Mouse (Mus musculus) midbrain, embryonic 10.5 days (tissue): ENCODE measurements around the gene Frs3. TPM values are rescaled to one million over a fixed set of nuclear protein-coding genes. Genes with fewer than 3 reads are reported as not detected.
"Not testable (repeated sequence)": the region's sequence is repeated elsewhere in the genome, so short reads cannot be mapped to it uniquely, and the experiment has no call there.

Experiments used
- DNase-seq: peaks from one replicate; pipeline ENCODE4 v3.0.0-alpha.2; 2017; ENCODE audit warnings: low spot score
- H3K27ac ChIP-seq: fragments of 300-500 bp; sonication (generic); replicated peaks from 2 replicates; pipeline ENCODE4 v1.5.1; 2016; ENCODE audit warnings: mild to moderate bottlenecking
- H3K27me3 ChIP-seq: fragments of 300-500 bp; sonication (generic); 2 replicates; pipeline ENCODE4 v1.6.1; 2016; ENCODE audit warnings: low read depth, mild to moderate bottlenecking; ENCODE audit not compliant: poor library complexity, severe bottlenecking
- H3K36me3 ChIP-seq: fragments of 300-500 bp; sonication (generic); 2 replicates; pipeline ENCODE4 v1.6.1; 2016; ENCODE audit warnings: mild to moderate bottlenecking, moderate library complexity
- H3K4me1 ChIP-seq: fragments of 300-500 bp; sonication (generic); 2 replicates; pipeline ENCODE4 v1.6.1; 2016
- H3K4me3 ChIP-seq: fragments of 300-500 bp; sonication (generic); 2 replicates; pipeline ENCODE4 v1.5.1; 2016; ENCODE audit warnings: mild to moderate bottlenecking, moderate library complexity
- H3K9me3 ChIP-seq: fragments of 300-500 bp; sonication (generic); replicated peaks from 2 replicates; pipeline ENCODE4 v1.6.1; 2016; ENCODE audit warnings: mild to moderate bottlenecking
- WGBS: fragments of 180-500 bp; shearing (Covaris S2); methylation state at CpG from one replicate; pipeline ENCODE4 v1.1.7; 2016; 5-methylcytosine and 5-hydroxymethylcytosine counted together
- polyA plus RNA-seq: library from polyadenylated mRNA; unstranded; fragments of >200 nt; fragmentation: Nextera tagmentation; extraction: Ambion mirVana; gene quantifications from 2 replicates; pipeline ENCODE4 v1.2.1, GENCODE M21; 2016

Gene Frs3
- polyA plus RNA-seq: 10.3 and 13.6 TPM in 2 replicates

GRCm38 (mm10) chr17:47688608-47689575 lies at the start of gene Frs3:
Frs3 (plus strand) TSS chr17:47689030.
- peak within 1 kb of the TSS; percentile 90 for H3K4me3 ChIP-seq
- peak within 1 kb of the TSS; percentile 92 for H3K27ac ChIP-seq
- no peaks in the 10 kb centered on the region for H3K9me3 ChIP-seq
- peaks cover 47% of the 10 kb centered on the region for H3K27me3 ChIP-seq
- peaks cover 38% of the 10 kb centered on the region for H3K4me1 ChIP-seq
- WGBS: 1% methylated on average over 55 of the region's 58 CpGs
- H3K36me3 ChIP-seq: peaks cover 25% of the 10 kb centered on the region
- peak; percentile 80 for DNase-seq

- 76% methylated on average over 2 of the region's 2 CpGs for WGBS
- Histone ChIP-seq H3K9me3 (no peaks in the 10 kb centered on the region), H3K4me3 (no peak overlapping the region), H3K36me3 (no peaks in the 10 kb centered on the region), H3K4me1 (peaks cover 12% of the 10 kb centered on the region), H3K27ac (no peak overlapping the region), H3K27me3 (no peaks in the 10 kb centered on the region)
- DNase-seq: no peak
Observed at GRCm38 (mm10) chr17:47642992-47643391, 45.8 kb upstream of the Frs3 start.

GRCm38 (mm10) chr17:47646683-47647082 lies 42.1 kb upstream of the Frs3 start:
- Histone ChIP-seq H3K9me3 (no peaks in the 10 kb centered on the region), H3K36me3 (no peaks in the 10 kb centered on the region; the same call in 1 of the 2 replicates), H3K27ac (no peak overlapping the region), H3K4me1 (peaks cover 45% of the 10 kb centered on the region), H3K27me3 (no peaks in the 10 kb centered on the region), H3K4me3 (no peak overlapping the region)
- peak; percentile 67 for DNase-seq
- 76% methylated on average over 1 of the region's 1 CpGs for WGBS

- peaks cover 57% of the 10 kb centered on the region for H3K4me1 ChIP-seq
Observed at GRCm38 (mm10) chr17:47648966-47649365, 39.9 kb upstream of the Frs3 start.

GRCm38 (mm10) chr17:47651953-47652352 lies 36.9 kb upstream of the Frs3 start:
- peaks cover 57% of the 10 kb centered on the region for H3K4me1 ChIP-seq
- H3K4me3 ChIP-seq: no peak overlapping the region
- WGBS: 78% methylated on average over 2 of the region's 2 CpGs
- peak overlapping the region; percentile 70 for H3K27ac ChIP-seq
- H3K36me3 ChIP-seq: peaks cover 6% of the 10 kb centered on the region; the same call in 1 of the 2 replicates
- no peak for DNase-seq
- no peaks in the 10 kb centered on the region for H3K9me3 ChIP-seq
- H3K27me3 ChIP-seq: no peaks in the 10 kb centered on the region

More at GRCm38 (mm10) chr17:47648966-47649365, 39.9 kb upstream of the Frs3 start:
- 49% methylated on average over 4 of the region's 4 CpGs for WGBS
- H3K27ac ChIP-seq: peak overlapping the region; percentile 29
- no peaks in the 10 kb centered on the region for H3K9me3 ChIP-seq
- peaks cover 6% of the 10 kb centered on the region; the same call in 1 of the 2 replicates for H3K36me3 ChIP-seq
- H3K4me3 ChIP-seq: no peak overlapping the region
- no peak for DNase-seq
- H3K27me3 ChIP-seq: no peaks in the 10 kb centered on the region

GRCm38 (mm10) chr17:47654346-47654745 lies 34.5 kb upstream of the Frs3 start:
- H3K27me3 ChIP-seq, H3K27ac ChIP-seq, DNase-seq, H3K36me3 ChIP-seq, H3K4me3 ChIP-seq, H3K9me3 ChIP-seq: not testable (repeated sequence)
- peaks cover 35% of the 10 kb centered on the region for H3K4me1 ChIP-seq
- 94% methylated on average over 8 of the region's 8 CpGs for WGBS

GRCm38 (mm10) chr17:47655697-47656096 lies 33.1 kb upstream of the Frs3 start:
- peaks cover 18% of the 10 kb centered on the region for H3K36me3 ChIP-seq
- H3K9me3 ChIP-seq: no peaks in the 10 kb centered on the region
- peaks cover 22% of the 10 kb centered on the region for H3K4me1 ChIP-seq
- H3K4me3 ChIP-seq: no peak overlapping the region
- no peak for DNase-seq
- no peak overlapping the region for H3K27ac ChIP-seq
- WGBS: 80% methylated on average over 5 of the region's 5 CpGs
- H3K27me3 ChIP-seq: no peaks in the 10 kb centered on the region

GRCm38 (mm10) chr17:47657901-47658300 lies 30.9 kb upstream of the Frs3 start:
- no peaks in the 10 kb centered on the region for H3K27me3 ChIP-seq
- 88% methylated on average over 4 of the region's 4 CpGs for WGBS
- no peaks in the 10 kb centered on the region for H3K9me3 ChIP-seq
- no peak for DNase-seq
- peaks cover under 1% of the 10 kb centered on the region; the same call in 1 of the 2 replicates for H3K4me1 ChIP-seq
- H3K27ac ChIP-seq: no peak overlapping the region
- H3K36me3 ChIP-seq: peaks cover 18% of the 10 kb centered on the region
- no peak overlapping the region for H3K4me3 ChIP-seq

- no peaks in the 10 kb centered on the region for H3K27me3 ChIP-seq
- 90% methylated on average over 3 of the region's 3 CpGs for WGBS
- peaks cover 6% of the 10 kb centered on the region; the same call in 1 of the 2 replicates for H3K4me1 ChIP-seq
- H3K27ac ChIP-seq: no peak overlapping the region
- peaks cover 12% of the 10 kb centered on the region for H3K36me3 ChIP-seq
- no peaks in the 10 kb centered on the region for H3K9me3 ChIP-seq
- DNase-seq: no peak
- H3K4me3 ChIP-seq: no peak overlapping the region
Observed at GRCm38 (mm10) chr17:47658741-47659243, 30.0 kb upstream of the Frs3 start.

GRCm38 (mm10) chr17:47663009-47663713 lies 25.7 kb upstream of the Frs3 start:
- Histone ChIP-seq H3K27me3 (no peaks in the 10 kb centered on the region), H3K36me3 (peaks cover 14% of the 10 kb centered on the region; the same call in 1 of the 2 replicates), H3K4me1 (peaks cover 9% of the 10 kb centered on the region), H3K4me3 (no peak overlapping the region), H3K9me3 (no peaks in the 10 kb centered on the region), H3K27ac (no peak overlapping the region; the same call in 1 of the 2 replicates)
- peak; percentile 28 for DNase-seq
- WGBS: 47% methylated on average over 9 of the region's 9 CpGs

- no peak for DNase-seq
- Histone ChIP-seq H3K4me3 (no peak overlapping the region), H3K27me3 (peaks cover 5% of the 10 kb centered on the region), H3K36me3 (peaks cover 11% of the 10 kb centered on the region; the same call in 1 of the 2 replicates), H3K9me3 (no peaks in the 10 kb centered on the region), H3K4me1 (peaks cover 9% of the 10 kb centered on the region), H3K27ac (no peak overlapping the region)
- 95% methylated on average over 7 of the region's 7 CpGs for WGBS
Observed at GRCm38 (mm10) chr17:47664474-47664873, 24.4 kb upstream of the Frs3 start.

GRCm38 (mm10) chr17:47669166-47669565 lies 19.7 kb upstream of the Frs3 start:
- 86% methylated on average over 4 of the region's 4 CpGs for WGBS
- no peak overlapping the region for H3K4me3 ChIP-seq
- H3K9me3 ChIP-seq: no peaks in the 10 kb centered on the region
- H3K4me1 ChIP-seq: peaks cover 28% of the 10 kb centered on the region
- no peak for DNase-seq
- no peak overlapping the region for H3K27ac ChIP-seq
- peaks cover 52% of the 10 kb centered on the region for H3K27me3 ChIP-seq
- peaks cover 17% of the 10 kb centered on the region for H3K36me3 ChIP-seq
